Mouse (Mus musculus): ENCODE results near the gene Tmem108. TPM values are rescaled to one million over a fixed set of nuclear protein-coding genes. Genes with fewer than 3 reads are reported as not detected.

The Tmem108 gene
- polyA plus RNA-seq, 1 experiment from 2014 or later: 12.0 TPM

- ATAC-seq (ENCODE audit: low FRiP score): no peak
- WGBS: 93% methylated on average over 3 of the region's 3 CpGs
- no peaks in the 10 kb centered on the region for H3K27me3 ChIP-seq (ENCODE audit: control insufficient read depth, insufficient read depth, low read length)
These were observed 161.7 kb downstream of the Tmem108 start for GRCm38 (mm10) chr9:103599908-103600307.

GRCm38 (mm10) chr9:103597861-103598260 lies 163.8 kb downstream of the Tmem108 start:
- no peak overlapping the region for H3K4me3 ChIP-seq (ENCODE audit: low read depth, low read length)
- 85% methylated on average over 2 of the region's 2 CpGs for WGBS

More at GRCm38 (mm10) chr9:103599908-103600307, 161.7 kb downstream of the Tmem108 start:
- no peak overlapping the region for H3K4me2 ChIP-seq
- no peaks in the 10 kb centered on the region for H3K36me3 ChIP-seq (ENCODE audit: control insufficient read depth, insufficient read depth, low read length)
- H3K4me3 ChIP-seq (ENCODE audit: low read depth, low read length): no peak overlapping the region
- DNase-seq (ENCODE audit: low spot score, missing footprints): no peak
- no peaks in the 10 kb centered on the region for H3K9me3 ChIP-seq (ENCODE audit: control insufficient read depth, low read length)
- peaks cover 8% of the 10 kb centered on the region; the same call in 1 of the 2 replicates for H3K4me1 ChIP-seq (ENCODE audit: control insufficient read depth, insufficient read depth, low read length)
- no peak overlapping the region for H3K27ac ChIP-seq (ENCODE audit: low read depth, low read length)
- no peak overlapping the region for H3K9ac ChIP-seq (ENCODE audit: low read length)

GRCm38 (mm10) chr9:103595190-103595837 lies 166.3 kb downstream of the Tmem108 start:
- Histone ChIP-seq H3K4me2 (no peak overlapping the region), H3K27me3 (ENCODE audit: control insufficient read depth, insufficient read depth, low read length) (no peaks in the 10 kb centered on the region), H3K9me3 (ENCODE audit: control insufficient read depth, low read length) (no peaks in the 10 kb centered on the region), H3K36me3 (ENCODE audit: control insufficient read depth, insufficient read depth, low read length) (no peaks in the 10 kb centered on the region), H3K4me1 (ENCODE audit: control insufficient read depth, insufficient read depth, low read length) (peaks cover 16% of the 10 kb centered on the region; the same call in 1 of the 2 replicates), H3K4me3 (ENCODE audit: low read depth, low read length) (no peak overlapping the region), H3K27ac (ENCODE audit: low read depth, low read length) (no peak overlapping the region), H3K9ac (ENCODE audit: low read length) (no peak overlapping the region)
- DNase-seq (ENCODE audit: low spot score, missing footprints) (peak; percentile 99), ATAC-seq (ENCODE audit: low FRiP score) (peak; percentile 93)
- WGBS: 36% methylated on average over 6 of the region's 6 CpGs

More at GRCm38 (mm10) chr9:103597861-103598260, 163.8 kb downstream of the Tmem108 start:
- H3K9ac ChIP-seq (ENCODE audit: low read length): no peak overlapping the region
- H3K4me2 ChIP-seq: no peak overlapping the region
- peaks cover 16% of the 10 kb centered on the region; the same call in 1 of the 2 replicates for H3K4me1 ChIP-seq (ENCODE audit: control insufficient read depth, insufficient read depth, low read length)
- no peaks in the 10 kb centered on the region for H3K27me3 ChIP-seq (ENCODE audit: control insufficient read depth, insufficient read depth, low read length)
- H3K27ac ChIP-seq (ENCODE audit: low read depth, low read length): no peak overlapping the region
- no peak for DNase-seq (ENCODE audit: low spot score, missing footprints)
- H3K36me3 ChIP-seq (ENCODE audit: control insufficient read depth, insufficient read depth, low read length): no peaks in the 10 kb centered on the region
- no peak for ATAC-seq (ENCODE audit: low FRiP score)
- no peaks in the 10 kb centered on the region for H3K9me3 ChIP-seq (ENCODE audit: control insufficient read depth, low read length)

DNA sequence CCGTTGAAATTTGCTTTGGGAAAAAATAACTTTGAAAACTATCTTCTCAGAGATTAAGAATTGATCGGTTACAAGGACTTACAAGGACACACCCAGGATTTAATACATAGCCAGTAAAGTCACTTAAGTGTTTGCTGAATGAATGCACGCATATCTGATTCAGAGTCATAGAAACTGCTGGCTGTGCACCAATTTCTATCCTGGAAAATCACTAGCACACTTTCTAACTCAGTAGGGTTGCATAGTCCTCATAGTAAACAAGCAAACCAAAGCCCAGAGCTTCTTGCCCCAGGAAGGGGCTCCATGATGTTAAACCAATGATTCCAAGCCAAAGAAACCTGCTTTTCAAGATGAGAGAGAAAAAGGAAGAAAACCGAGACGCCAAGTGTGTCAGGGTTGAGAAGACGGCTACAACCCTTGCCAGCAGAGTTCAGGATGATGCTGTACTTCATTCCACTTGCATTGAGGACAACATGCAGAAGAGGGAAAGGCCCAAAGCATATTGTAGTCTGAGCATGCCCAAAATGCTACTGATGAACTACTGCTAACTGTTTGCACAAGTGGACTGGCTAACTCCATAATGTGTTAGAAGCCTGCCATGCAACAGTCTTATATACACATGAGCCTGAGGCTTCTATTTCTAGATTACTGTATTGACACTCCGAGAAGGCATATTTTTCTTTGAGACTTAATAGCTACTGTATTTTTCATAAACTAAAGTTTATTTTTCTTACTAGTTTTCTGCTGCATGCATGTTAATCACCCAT lies 167.0 kb downstream of the Tmem108 start:
- Histone ChIP-seq H3K9me3 (ENCODE audit: control insufficient read depth, low read length) (no peaks in the 10 kb centered on the region), H3K36me3 (ENCODE audit: control insufficient read depth, insufficient read depth, low read length) (no peaks in the 10 kb centered on the region), H3K4me3 (ENCODE audit: low read depth, low read length) (no peak overlapping the region), H3K4me1 (ENCODE audit: control insufficient read depth, insufficient read depth, low read length) (peaks cover 16% of the 10 kb centered on the region; the same call in 1 of the 2 replicates), H3K27ac (ENCODE audit: low read depth, low read length) (no peak overlapping the region), H3K9ac (ENCODE audit: low read length) (no peak overlapping the region), H3K27me3 (ENCODE audit: control insufficient read depth, insufficient read depth, low read length) (no peaks in the 10 kb centered on the region), H3K4me2 (no peak overlapping the region)
- ATAC-seq (ENCODE audit: low FRiP score) (peak; percentile 60; the same call in 1 of the 2 replicates), DNase-seq (ENCODE audit: low spot score, missing footprints) (no peak)
- 85% methylated on average over 7 of the region's 7 CpGs for WGBS

GRCm38 (mm10) chr9:103593079-103593478 lies 168.6 kb downstream of the Tmem108 start:
- no peak overlapping the region for H3K4me2 ChIP-seq
- H3K9me3 ChIP-seq (ENCODE audit: control insufficient read depth, low read length): no peaks in the 10 kb centered on the region
- ATAC-seq (ENCODE audit: low FRiP score) (no peak), DNase-seq (ENCODE audit: low spot score, missing footprints) (no peak)
- WGBS: 53% methylated on average over 4 of the region's 4 CpGs
- H3K36me3 ChIP-seq (ENCODE audit: control insufficient read depth, insufficient read depth, low read length): no peaks in the 10 kb centered on the region
- peaks cover 16% of the 10 kb centered on the region; the same call in 1 of the 2 replicates for H3K4me1 ChIP-seq (ENCODE audit: control insufficient read depth, insufficient read depth, low read length)
- H3K27me3 ChIP-seq (ENCODE audit: control insufficient read depth, insufficient read depth, low read length): no peaks in the 10 kb centered on the region
- no peak overlapping the region for H3K9ac ChIP-seq (ENCODE audit: low read length)
- H3K27ac ChIP-seq (ENCODE audit: low read depth, low read length): no peak overlapping the region
- no peak overlapping the region for H3K4me3 ChIP-seq (ENCODE audit: low read depth, low read length)

DNA sequence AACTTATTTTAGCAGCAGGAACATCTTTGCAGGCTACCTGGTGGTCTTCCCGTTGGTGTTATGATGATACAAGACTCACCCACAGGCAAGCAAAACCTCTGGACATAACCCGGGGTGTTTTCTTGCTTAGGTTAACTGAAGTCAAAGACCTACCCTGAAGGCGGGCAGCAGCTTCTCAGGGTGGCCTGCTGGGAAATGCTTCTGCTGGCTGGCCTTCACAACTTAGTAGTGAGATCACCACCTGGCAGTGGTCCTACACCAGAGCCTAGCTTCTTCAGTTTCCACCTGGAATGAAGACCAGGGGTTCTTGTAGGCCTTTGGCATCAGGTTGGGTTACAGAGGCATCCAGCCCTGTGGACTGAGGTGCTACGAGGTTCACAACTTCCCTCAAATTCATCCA lies 169.7 kb downstream of the Tmem108 start:
- 88% methylated on average over 4 of the region's 4 CpGs for WGBS
- ATAC-seq (ENCODE audit: low FRiP score): no peak

GRCm38 (mm10) chr9:103590801-103591200 lies 170.8 kb downstream of the Tmem108 start:
- no peak overlapping the region for H3K9ac ChIP-seq (ENCODE audit: low read length)
- DNase-seq (ENCODE audit: low spot score, missing footprints) (no peak), ATAC-seq (ENCODE audit: low FRiP score) (no peak)
- H3K4me1 ChIP-seq (ENCODE audit: control insufficient read depth, insufficient read depth, low read length): peaks cover 14% of the 10 kb centered on the region; the same call in 1 of the 2 replicates
- no peak overlapping the region for H3K4me3 ChIP-seq (ENCODE audit: low read depth, low read length)
- 92% methylated on average over 5 of the region's 5 CpGs for WGBS
- H3K36me3 ChIP-seq (ENCODE audit: control insufficient read depth, insufficient read depth, low read length): no peaks in the 10 kb centered on the region
- H3K9me3 ChIP-seq (ENCODE audit: control insufficient read depth, low read length): no peaks in the 10 kb centered on the region; the same call in 1 of the 2 replicates
- H3K4me2 ChIP-seq: no peak overlapping the region
- no peaks in the 10 kb centered on the region for H3K27me3 ChIP-seq (ENCODE audit: control insufficient read depth, insufficient read depth, low read length)
- no peak overlapping the region for H3K27ac ChIP-seq (ENCODE audit: low read depth, low read length)

More for the DNA sequence above, 169.7 kb downstream of the Tmem108 start:
- H3K4me2 ChIP-seq: no peak overlapping the region
- peaks cover 16% of the 10 kb centered on the region; the same call in 1 of the 2 replicates for H3K4me1 ChIP-seq (ENCODE audit: control insufficient read depth, insufficient read depth, low read length)
- H3K9ac ChIP-seq (ENCODE audit: low read length): no peak overlapping the region
- no peaks in the 10 kb centered on the region for H3K36me3 ChIP-seq (ENCODE audit: control insufficient read depth, insufficient read depth, low read length)
- no peaks in the 10 kb centered on the region for H3K9me3 ChIP-seq (ENCODE audit: control insufficient read depth, low read length)
- no peak overlapping the region for H3K27ac ChIP-seq (ENCODE audit: low read depth, low read length)
- DNase-seq (ENCODE audit: low spot score, missing footprints): no peak
- H3K27me3 ChIP-seq (ENCODE audit: control insufficient read depth, insufficient read depth, low read length): no peaks in the 10 kb centered on the region
- H3K4me3 ChIP-seq (ENCODE audit: low read depth, low read length): no peak overlapping the region

GRCm38 (mm10) chr9:103584865-103585264 lies 176.8 kb downstream of the Tmem108 start:
- no peak overlapping the region for H3K4me3 ChIP-seq (ENCODE audit: low read depth, low read length)
- no peaks in the 10 kb centered on the region for H3K27me3 ChIP-seq (ENCODE audit: control insufficient read depth, insufficient read depth, low read length)
- H3K36me3 ChIP-seq (ENCODE audit: control insufficient read depth, insufficient read depth, low read length): no peaks in the 10 kb centered on the region
- ATAC-seq (ENCODE audit: low FRiP score) (no peak), DNase-seq (ENCODE audit: low spot score, missing footprints) (no peak)
- H3K9ac ChIP-seq (ENCODE audit: low read length): no peak overlapping the region
- H3K4me2 ChIP-seq: no peak overlapping the region
- H3K9me3 ChIP-seq (ENCODE audit: control insufficient read depth, low read length): no peaks in the 10 kb centered on the region; the same call in 1 of the 2 replicates
- H3K27ac ChIP-seq (ENCODE audit: low read depth, low read length): no peak overlapping the region
- whole genome bisulfite sequencing: 89% methylated on average over 4 of the region's 4 CpGs
- no peaks in the 10 kb centered on the region for H3K4me1 ChIP-seq (ENCODE audit: control insufficient read depth, insufficient read depth, low read length)
